Mouse (Mus musculus): ENCODE data around the gene Adh7.

GRCm38 (mm10) chr3:138244338-138244874 lies 26.8 kb downstream of the Adh7 start:
- no peak for TF ChIP-seq CTCF (conservative IDR thresholded peaks at IDR 0.05; ENCODE audit: insufficient read depth, insufficient read length, low read depth, low read length)
- no peak for TF ChIP-seq POLR2A (IDR thresholded peaks at IDR 0.05; ENCODE audit: low read depth, low read length)

Measured in kidney, adult 2 months (tissue).